Mouse (Mus musculus) limb, embryonic 15.5 days (tissue): ENCODE results near the gene Ostf1. TPM values are rescaled to one million over a fixed set of nuclear protein-coding genes. Genes with fewer than 3 reads are reported as not detected.

Experiments used
- ATAC-seq: fragments of 200-750 bp; cut with Nextera tagmentation; 2 replicates; pipeline ENCODE4 v1.8.0; 2017; ENCODE audit warnings: low read depth, moderate TSS enrichment; ENCODE audit not compliant: insufficient number of reproducible peaks, low FRiP score, low TSS enrichment
- H3K27ac ChIP-seq: fragments of 300-500 bp; sonication (generic); 2 replicates; pipeline ENCODE4 v1.5.1; 2015; ENCODE audit warnings: moderate library complexity, mild to moderate bottlenecking, inconsistent platforms
- H3K27me3 ChIP-seq: fragments of 300-500 bp; sonication (generic); 2 replicates; pipeline ENCODE4 v1.6.1; 2015; ENCODE audit warnings: inconsistent platforms
- H3K36me3 ChIP-seq: fragments of 300-500 bp; sonication (generic); 2 replicates; pipeline ENCODE4 v1.6.1; 2015; ENCODE audit warnings: inconsistent platforms
- H3K4me1 ChIP-seq: fragments of 300-500 bp; sonication (generic); 2 replicates; pipeline ENCODE4 v1.6.1; 2015; ENCODE audit warnings: inconsistent platforms
- H3K4me2 ChIP-seq: fragments of 300-500 bp; sonication (generic); 2 replicates; pipeline ENCODE4 v1.6.1; 2015; ENCODE audit warnings: mild to moderate bottlenecking, inconsistent platforms
- H3K4me3 ChIP-seq: fragments of 300-500 bp; sonication (generic); 2 replicates; pipeline ENCODE4 v1.5.1; 2015; ENCODE audit warnings: mild to moderate bottlenecking, inconsistent platforms
- H3K9ac ChIP-seq: fragments of 300-500 bp; sonication (generic); 2 replicates; pipeline ENCODE4 v1.6.1; 2015; ENCODE audit warnings: inconsistent platforms
- H3K9me3 ChIP-seq: fragments of 300-500 bp; sonication (generic); 2 replicates; pipeline ENCODE4 v1.6.1; 2016; ENCODE audit warnings: inconsistent platforms
- WGBS: fragments of 180-500 bp; shearing (Covaris S2); methylation state at CpG from one replicate; pipeline ENCODE4 v1.1.7; 2015; 5-methylcytosine and 5-hydroxymethylcytosine counted together
- polyA plus RNA-seq: library from polyadenylated mRNA; unstranded; fragments of >200 nt; fragmentation: Nextera tagmentation; extraction: Ambion mirVana; gene quantifications from 2 replicates; pipeline ENCODE4 v1.2.1, GENCODE M21; 2015

Ostf1 gene
- polyA plus RNA-seq, 1 experiment from 2014 or later = 154 TPM

- WGBS = 89% methylated on average over 2 of the region's 2 CpGs
- H3K4me1 ChIP-seq = no peaks in the 10 kb centered on the region
- ATAC-seq = no peak
- H3K27me3 ChIP-seq = no peaks in the 10 kb centered on the region
- H3K9me3 ChIP-seq = no peaks in the 10 kb centered on the region
- H3K4me3 ChIP-seq = no peak overlapping the region
- no peak overlapping the region for H3K4me2 ChIP-seq
- H3K36me3 ChIP-seq = no peaks in the 10 kb centered on the region
- no peak overlapping the region for H3K27ac ChIP-seq
- no peak overlapping the region for H3K9ac ChIP-seq
These were observed 76.0 kb downstream of the Ostf1 start for GRCm38 (mm10) chr19:18555645-18556044.

- H3K9me3 ChIP-seq = no peaks in the 10 kb centered on the region
- H3K4me3 ChIP-seq = no peak overlapping the region
- WGBS = 6% methylated on average over 4 of the region's 4 CpGs
- H3K27ac ChIP-seq = no peak overlapping the region
- no peak for ATAC-seq
- H3K4me2 ChIP-seq = no peak overlapping the region
- no peaks in the 10 kb centered on the region for H3K27me3 ChIP-seq
- no peaks in the 10 kb centered on the region for H3K4me1 ChIP-seq
- no peak overlapping the region for H3K9ac ChIP-seq
- no peaks in the 10 kb centered on the region for H3K36me3 ChIP-seq
These were observed 83.0 kb downstream of the Ostf1 start for GRCm38 (mm10) chr19:18548668-18549067.

Other genes with a start within 250 kb of the Ostf1 start
- 18.6 and 19.1 TPM in 2 replicates for gene Nmrk1, start 127 bp upstream of the Ostf1 start, polyA plus RNA-seq
- 21.5 and 35.0 TPM in 2 replicates for gene Carnmt1, start 38.9 kb upstream of the Ostf1 start, polyA plus RNA-seq
- 20.1 and 22.6 TPM in 2 replicates for gene D030056L22Rik, start 81.4 kb upstream of the Ostf1 start, polyA plus RNA-seq
- gene Trpm6, start 118.2 kb upstream of the Ostf1 start, polyA plus RNA-seq = 0.12 and 0.16 TPM in 2 replicates